Mouse (Mus musculus) midbrain, embryonic 16.5 days (tissue): ENCODE measurements at regions not wholly inside any gene's neighbourhood (a gene's known extent, or its start where the extent isn't known, plus 50 kb on each side); places are given as distances from the start of the nearest gene placed in this dataset.

ENCODE experiments used
- ATAC-seq: fragments of 200-750 bp; cut with Nextera tagmentation; 2 replicates; pipeline ENCODE4 v1.8.0; 2017; ENCODE audit warnings: moderate TSS enrichment
- H3K27ac ChIP-seq: fragments of 300-500 bp; sonication (generic); 2 replicates; pipeline ENCODE4 v1.5.1; 2014; ENCODE audit warnings: mild to moderate bottlenecking, low read length, mixed read lengths
- H3K27me3 ChIP-seq: fragments of 300-500 bp; sonication (generic); 2 replicates; pipeline ENCODE4 v1.6.1; 2014; ENCODE audit warnings: low read depth, low read length, mixed read lengths; ENCODE audit not compliant: control insufficient read depth, insufficient read depth
- H3K36me3 ChIP-seq: fragments of 300-500 bp; sonication (generic); 2 replicates; pipeline ENCODE4 v1.6.1; 2014; ENCODE audit warnings: mild to moderate bottlenecking, low read length, moderate library complexity, mixed read lengths; ENCODE audit not compliant: control insufficient read depth, insufficient read depth
- H3K4me1 ChIP-seq: fragments of 300-500 bp; sonication (generic); 2 replicates; pipeline ENCODE4 v1.6.1; 2014; ENCODE audit warnings: mild to moderate bottlenecking, low read length, mixed read lengths; ENCODE audit not compliant: control insufficient read depth, insufficient read depth
- H3K4me2 ChIP-seq: fragments of 300-500 bp; sonication (generic); 2 replicates; pipeline ENCODE4 v1.6.1; 2014; ENCODE audit warnings: mild to moderate bottlenecking, low read length, mixed read lengths
- H3K4me3 ChIP-seq: fragments of 300-500 bp; sonication (generic); 2 replicates; pipeline ENCODE4 v1.5.1; 2014; ENCODE audit warnings: low read depth, mild to moderate bottlenecking, low read length, moderate library complexity, mixed read lengths
- H3K9ac ChIP-seq: fragments of 300-500 bp; sonication (generic); 2 replicates; pipeline ENCODE4 v1.6.1; 2014; ENCODE audit warnings: low read depth, low read length, mixed read lengths
- H3K9me3 ChIP-seq: fragments of 300-500 bp; sonication (generic); replicated peaks from 2 replicates; pipeline ENCODE4 v1.6.1; 2014; ENCODE audit warnings: mild to moderate bottlenecking, low read length, mixed read lengths; ENCODE audit not compliant: control insufficient read depth, poor library complexity, severe bottlenecking
- WGBS: fragments of 180-500 bp; shearing (Covaris S2); extraction: QIAGEN DNeasy Blood & Tissue Kit; methylation state at CpG from one replicate; pipeline ENCODE4 v1.1.7; 2014; 5-methylcytosine and 5-hydroxymethylcytosine counted together

DNA sequence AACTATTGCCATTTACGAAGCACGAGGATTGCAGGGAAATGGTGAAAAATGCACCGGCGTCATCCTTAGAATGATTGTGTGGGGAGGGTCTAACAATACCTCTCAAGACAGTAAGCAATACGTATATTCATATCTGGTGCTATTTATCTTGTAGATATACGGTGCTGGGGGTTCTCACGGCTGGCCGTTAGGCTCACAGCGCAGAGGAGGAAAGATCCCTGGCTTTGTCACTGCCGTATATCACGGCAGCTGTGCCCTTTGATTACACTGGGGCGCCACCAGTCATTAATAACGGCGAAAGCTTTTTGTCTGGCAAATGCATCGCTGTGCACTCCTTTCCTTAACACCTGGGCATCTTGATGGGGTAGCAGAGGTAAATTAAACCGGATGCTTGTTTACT, 264.8 kb downstream of the Mtx2 start:
- Histone ChIP-seq H3K4me2 (no peak overlapping the region), H3K4me3 (no peak overlapping the region), H3K9me3 (no peaks in the 10 kb centered on the region), H3K27ac (no peak overlapping the region), H3K9ac (no peak overlapping the region), H3K27me3 (no peaks in the 10 kb centered on the region), H3K4me1 (no peaks in the 10 kb centered on the region; the same call in 1 of the 2 replicates), H3K36me3 (no peaks in the 10 kb centered on the region)
- WGBS = 74% methylated on average over 16 of the region's 16 CpGs
- no peak for ATAC-seq

DNA sequence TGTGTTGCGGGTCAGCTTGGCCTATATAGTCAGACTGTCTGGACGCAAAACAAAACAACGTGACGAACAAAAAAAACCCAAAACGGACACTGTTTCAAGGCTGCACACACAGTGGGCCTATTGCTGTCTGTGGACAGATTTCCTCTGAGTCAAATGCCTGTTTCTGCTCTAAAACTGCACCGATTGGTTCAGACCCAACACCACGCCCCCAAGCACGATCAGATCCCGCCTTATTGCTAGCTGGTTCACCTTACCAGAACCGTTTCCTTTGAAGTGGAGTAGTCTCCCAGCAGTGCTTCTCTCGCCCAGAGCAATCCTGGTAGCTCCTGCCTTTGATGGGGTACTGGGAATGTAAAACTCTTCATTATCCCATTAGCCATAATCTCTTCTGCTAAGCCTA, 275.9 kb downstream of the Mtx2 start:
- no peak overlapping the region for H3K4me3 ChIP-seq
- WGBS = 62% methylated on average over 11 of the region's 11 CpGs
- H3K9me3 ChIP-seq = no peaks in the 10 kb centered on the region
- H3K27me3 ChIP-seq = no peaks in the 10 kb centered on the region
- peaks cover 6% of the 10 kb centered on the region; the same call in 1 of the 2 replicates for H3K4me1 ChIP-seq
- no peak overlapping the region for H3K9ac ChIP-seq
- no peak for ATAC-seq
- no peak overlapping the region for H3K4me2 ChIP-seq
- H3K36me3 ChIP-seq = no peaks in the 10 kb centered on the region
- H3K27ac ChIP-seq = no peak overlapping the region

DNA sequence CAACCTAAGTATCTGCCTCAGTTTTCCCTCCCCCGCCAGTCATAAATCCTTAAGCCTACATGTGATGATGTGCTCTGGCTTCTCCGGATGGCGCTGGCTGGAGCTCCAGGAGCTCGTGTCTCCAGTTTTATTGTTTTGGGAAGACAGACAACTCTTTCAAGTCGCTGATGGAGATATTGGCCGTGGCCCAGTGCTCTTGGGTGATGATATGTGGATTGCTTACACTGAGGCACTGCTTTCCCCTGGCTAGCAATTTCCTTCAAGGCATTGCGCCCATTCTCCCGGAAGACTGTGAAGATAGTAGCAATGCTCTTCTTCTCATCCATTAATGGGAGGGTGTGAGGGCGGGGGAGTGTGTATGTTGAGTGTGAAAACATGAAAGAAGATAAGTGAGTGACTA, 287.1 kb downstream of the Mtx2 start:
- Histone ChIP-seq H3K27me3 (no peaks in the 10 kb centered on the region), H3K9ac (no peak overlapping the region)

DNA sequence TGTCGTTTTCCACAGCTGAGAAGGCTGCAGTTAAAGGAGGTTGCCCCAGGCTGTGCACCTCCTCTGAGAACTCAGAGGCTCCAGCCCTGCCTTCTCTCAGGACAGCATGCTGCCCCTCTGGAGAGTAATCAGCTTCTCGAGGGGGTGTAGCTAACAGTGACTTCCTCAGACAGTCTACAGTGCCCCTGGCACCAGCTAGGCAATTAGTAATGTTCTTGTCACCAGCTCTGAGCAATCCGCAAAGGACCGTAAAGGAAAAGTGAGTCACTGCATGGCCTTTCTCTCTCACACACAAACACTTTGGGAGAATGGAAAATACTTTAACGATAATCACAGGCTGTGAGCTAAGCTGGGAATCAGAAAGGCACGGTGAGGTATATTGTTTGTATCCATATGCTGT, 288.8 kb downstream of the Mtx2 start:
- Histone ChIP-seq H3K4me2 (no peak overlapping the region), H3K9ac (no peak overlapping the region), H3K4me1 (no peaks in the 10 kb centered on the region), H3K27ac (no peak overlapping the region), H3K27me3 (no peaks in the 10 kb centered on the region), H3K36me3 (no peaks in the 10 kb centered on the region), H3K9me3 (no peaks in the 10 kb centered on the region), H3K4me3 (no peak overlapping the region)
- ATAC-seq = peak; percentile 56; the same call in 1 of the 2 replicates
- WGBS = 50% methylated on average over 6 of the region's 6 CpGs

More for the DNA sequence above, 287.1 kb downstream of the Mtx2 start:
- no peaks in the 10 kb centered on the region for H3K9me3 ChIP-seq
- no peak overlapping the region for H3K4me3 ChIP-seq
- H3K4me1 ChIP-seq = no peaks in the 10 kb centered on the region
- no peaks in the 10 kb centered on the region for H3K36me3 ChIP-seq
- H3K4me2 ChIP-seq = no peak overlapping the region
- 90% methylated on average over 9 of the region's 9 CpGs for WGBS
- no peak overlapping the region for H3K27ac ChIP-seq
- ATAC-seq = no peak

DNA sequence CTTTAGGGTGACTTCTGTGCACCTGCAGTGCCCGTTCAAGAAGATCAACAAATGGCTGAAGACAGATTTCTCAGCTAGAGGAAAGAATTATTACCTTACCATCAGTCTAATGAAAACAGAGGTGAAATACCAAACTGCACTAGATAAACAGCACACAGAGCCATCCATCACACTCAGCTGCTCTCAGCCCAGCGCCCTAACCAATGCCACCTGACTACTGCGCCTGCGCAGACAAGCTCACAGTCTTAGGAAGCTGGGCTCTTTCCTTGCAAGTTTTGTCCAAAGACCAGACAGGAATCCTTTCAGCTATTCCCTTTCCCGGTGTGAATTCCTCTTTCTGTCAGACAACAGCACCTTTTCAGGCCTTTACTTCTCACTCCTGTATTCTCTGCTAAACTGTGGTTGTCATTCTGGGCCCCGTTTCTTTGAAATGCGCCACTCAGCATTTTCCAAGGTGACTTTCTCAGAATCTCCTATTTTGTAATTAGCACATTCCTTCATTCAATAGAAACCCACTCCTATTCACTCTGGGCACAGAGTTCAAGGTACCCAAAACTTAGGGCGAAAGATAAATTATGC, 292.8 kb downstream of the Mtx2 start:
- H3K4me2 ChIP-seq = no peak overlapping the region
- no peaks in the 10 kb centered on the region for H3K27me3 ChIP-seq
- no peaks in the 10 kb centered on the region for H3K36me3 ChIP-seq
- no peaks in the 10 kb centered on the region for H3K4me1 ChIP-seq
- no peak for ATAC-seq
- no peak overlapping the region for H3K9ac ChIP-seq
- H3K9me3 ChIP-seq = no peaks in the 10 kb centered on the region
- H3K27ac ChIP-seq = no peak overlapping the region
- no peak overlapping the region for H3K4me3 ChIP-seq
- WGBS = 88% methylated on average over 8 of the region's 8 CpGs

DNA sequence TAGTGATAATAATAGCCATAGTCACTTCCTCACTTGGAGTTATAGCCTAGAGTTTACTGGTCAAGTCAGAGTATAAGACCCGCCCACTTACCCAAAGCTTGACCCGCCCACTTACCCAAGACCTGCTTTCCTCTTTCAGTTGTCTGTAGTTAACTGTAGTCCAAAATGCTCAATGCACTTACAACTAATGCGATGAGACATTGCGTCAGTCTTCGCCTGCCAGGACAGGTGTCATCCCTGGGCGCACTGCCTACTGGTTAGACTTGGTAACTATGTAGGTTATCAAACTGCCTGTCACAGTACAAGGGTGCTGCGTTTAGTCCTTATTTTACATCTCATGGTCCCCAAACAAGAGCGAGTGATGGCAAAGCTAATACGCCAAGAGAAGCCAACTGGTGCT, 294.0 kb downstream of the Mtx2 start:
- Histone ChIP-seq H3K4me2 (no peak overlapping the region), H3K4me3 (no peak overlapping the region), H3K27me3 (no peaks in the 10 kb centered on the region), H3K27ac (no peak overlapping the region), H3K36me3 (no peaks in the 10 kb centered on the region), H3K9me3 (no peaks in the 10 kb centered on the region), H3K9ac (no peak overlapping the region), H3K4me1 (no peaks in the 10 kb centered on the region)
- ATAC-seq = no peak
- 98% methylated on average over 9 of the region's 9 CpGs for WGBS

DNA sequence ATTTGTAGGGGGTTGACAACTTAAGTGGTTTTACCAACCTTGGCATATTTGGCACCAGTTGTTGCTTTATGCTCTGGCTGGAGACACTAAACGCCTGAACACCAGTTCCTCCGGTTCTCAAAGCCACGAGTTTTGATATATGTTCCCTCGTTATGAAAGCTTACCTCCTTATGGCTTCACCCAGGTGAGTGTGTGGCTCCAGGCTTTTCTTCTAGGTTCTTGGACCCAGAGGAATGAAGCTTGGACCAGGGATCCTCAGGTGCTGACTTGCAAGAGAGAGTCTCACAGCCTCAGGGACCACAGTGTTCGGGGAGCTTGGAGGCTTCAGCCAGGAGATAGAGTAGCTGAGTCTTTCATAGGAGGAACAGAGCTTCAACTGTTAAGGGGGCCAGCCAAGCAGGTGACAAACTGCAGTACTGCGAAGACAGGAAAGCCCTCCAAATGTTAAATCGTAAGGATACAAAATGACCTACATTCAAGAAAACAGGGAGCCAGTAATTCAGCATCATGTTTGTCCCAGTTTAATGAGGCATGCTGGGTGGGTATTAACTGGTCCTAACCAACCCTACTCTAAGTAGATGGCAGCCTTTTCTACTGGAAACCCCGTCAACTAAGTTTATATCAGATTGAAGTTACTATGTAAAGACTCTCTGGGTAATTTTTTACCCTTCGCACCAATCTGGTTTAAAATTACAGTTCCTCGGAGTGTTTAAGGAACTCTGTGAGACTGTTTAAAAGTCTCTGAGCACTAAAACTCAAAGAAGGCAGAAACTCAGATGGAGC, 307.9 kb downstream of the Mtx2 start:
- no peak overlapping the region for H3K9ac ChIP-seq
- no peak overlapping the region for H3K4me2 ChIP-seq
- ATAC-seq = no peak
- no peaks in the 10 kb centered on the region for H3K36me3 ChIP-seq
- WGBS = 87% methylated on average over 10 of the region's 10 CpGs
- peaks cover 30% of the 10 kb centered on the region for H3K27me3 ChIP-seq
- peaks cover 8% of the 10 kb centered on the region for H3K4me1 ChIP-seq
- H3K27ac ChIP-seq = no peak overlapping the region
- H3K9me3 ChIP-seq = no peaks in the 10 kb centered on the region
- no peak overlapping the region for H3K4me3 ChIP-seq

DNA sequence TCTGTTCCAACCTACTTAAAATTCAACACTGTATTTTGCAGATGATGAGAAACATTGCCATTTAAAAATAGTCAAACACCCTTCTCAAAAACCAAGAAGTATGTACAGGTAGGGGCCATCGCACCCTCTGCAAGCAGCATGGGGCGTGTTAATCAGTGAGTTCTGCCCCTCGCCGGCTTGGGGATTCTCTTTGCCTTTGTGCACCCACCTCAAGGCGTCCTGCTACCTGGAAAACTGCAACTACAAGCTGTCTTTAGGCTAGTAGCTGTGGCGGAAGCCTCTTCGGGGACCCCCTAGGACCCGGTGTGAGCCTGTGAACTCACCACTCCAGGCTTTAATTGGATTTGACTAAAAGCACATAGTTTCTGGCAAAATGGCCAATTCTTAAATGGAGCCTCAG, 311.0 kb downstream of the Mtx2 start:
- WGBS = 14% methylated on average over 8 of the region's 8 CpGs
- Histone ChIP-seq H3K9ac (no peak overlapping the region), H3K27ac (no peak overlapping the region), H3K9me3 (no peaks in the 10 kb centered on the region), H3K36me3 (no peaks in the 10 kb centered on the region), H3K27me3 (peaks cover 49% of the 10 kb centered on the region), H3K4me1 (peaks cover 8% of the 10 kb centered on the region), H3K4me2 (no peak overlapping the region), H3K4me3 (no peak overlapping the region; the same call in 1 of the 2 replicates)
- ATAC-seq = no peak
